Mouse (Mus musculus): ENCODE data around the gene Hspa14. TPM values are rescaled to one million over a fixed set of nuclear protein-coding genes. Genes with fewer than 3 reads are reported as not detected.

Gene Hspa14
- polyA plus RNA-seq, 1 experiment, result 16.9 TPM

DNA sequence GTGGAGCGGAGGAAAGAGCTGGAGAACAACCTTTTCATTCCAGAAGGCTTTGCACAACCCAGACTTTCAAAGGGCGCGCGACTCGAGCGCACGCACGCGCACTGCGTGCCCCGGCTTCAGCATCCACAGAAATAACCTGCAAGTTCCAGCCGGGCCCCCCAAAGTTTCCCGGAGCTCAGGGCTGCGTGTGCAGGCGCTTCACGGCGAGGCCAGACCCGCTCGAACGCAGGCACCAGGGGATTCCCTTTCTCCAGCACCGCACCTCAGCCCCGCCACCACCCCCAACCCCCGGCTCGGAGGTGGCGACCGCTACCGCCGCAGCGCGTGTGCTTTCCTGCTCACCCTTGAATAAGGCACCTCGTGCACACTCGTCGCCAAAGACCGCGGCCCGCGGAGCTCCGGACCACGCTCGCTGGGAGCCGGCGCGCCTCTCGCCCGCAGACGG, 38.2 kb downstream of the Hspa14 start:
- Histone ChIP-seq H3K4me1 (ENCODE audit: control insufficient read depth, insufficient read depth, low read length) (no peaks in the 10 kb centered on the region; the same call in none of the 2 replicates), H3K36me3 (ENCODE audit: control insufficient read depth, insufficient read depth, low read length) (no peaks in the 10 kb centered on the region), H3K27ac (ENCODE audit: control insufficient read depth, insufficient read depth, low read depth, low read length) (peak overlapping the region; percentile 84), H3K27me3 (ENCODE audit: control insufficient read depth, insufficient read depth, low read length) (no peaks in the 10 kb centered on the region), H3K4me3 (ENCODE audit: control insufficient read depth, low read depth, low read length) (peak overlapping the region; percentile 94)
- TF ChIP-seq CTCF (IDR thresholded peaks at IDR 0.05; ENCODE audit: control insufficient read depth, insufficient read depth, insufficient replicate concordance, low read depth, low read length) (no peak), POLR2A (IDR thresholded peaks at IDR 0.05; ENCODE audit: control insufficient read depth, low read depth, low read length) (no peak)

- H3K4me1 ChIP-seq (ENCODE audit: control insufficient read depth, insufficient read depth, low read length), result no peaks in the 10 kb centered on the region; the same call in none of the 2 replicates
- no peaks in the 10 kb centered on the region for H3K27me3 ChIP-seq (ENCODE audit: control insufficient read depth, insufficient read depth, low read length)
- H3K27ac ChIP-seq (ENCODE audit: control insufficient read depth, insufficient read depth, low read depth, low read length), result peak overlapping the region; percentile 84
- H3K4me3 ChIP-seq (ENCODE audit: control insufficient read depth, low read depth, low read length), result peak overlapping the region; percentile 94
- TF ChIP-seq CTCF (IDR thresholded peaks at IDR 0.05; ENCODE audit: control insufficient read depth, insufficient read depth, insufficient replicate concordance, low read depth, low read length) (no peak), POLR2A (IDR thresholded peaks at IDR 0.05; ENCODE audit: control insufficient read depth, low read depth, low read length) (no peak)
- H3K36me3 ChIP-seq (ENCODE audit: control insufficient read depth, insufficient read depth, low read length), result no peaks in the 10 kb centered on the region; the same call in 1 of the 2 replicates
Observed at GRCm38 (mm10) chr2:3473891-3474290, 38.7 kb downstream of the Hspa14 start.

GRCm38 (mm10) chr2:3456590-3456989, 56.0 kb downstream of the Hspa14 start:
- no peaks in the 10 kb centered on the region for H3K27me3 ChIP-seq (ENCODE audit: control insufficient read depth, insufficient read depth, low read length)
- no peak for TF ChIP-seq CTCF (IDR thresholded peaks at IDR 0.05; ENCODE audit: control insufficient read depth, insufficient read depth, insufficient replicate concordance, low read depth, low read length)
- TF ChIP-seq POLR2A (IDR thresholded peaks at IDR 0.05; ENCODE audit: control insufficient read depth, low read depth, low read length), result no peak
- H3K4me1 ChIP-seq (ENCODE audit: control insufficient read depth, insufficient read depth, low read length), result no peaks in the 10 kb centered on the region
- no peak overlapping the region for H3K4me3 ChIP-seq (ENCODE audit: control insufficient read depth, low read depth, low read length)
- peaks cover 2% of the 10 kb centered on the region; the same call in 1 of the 2 replicates for H3K36me3 ChIP-seq (ENCODE audit: control insufficient read depth, insufficient read depth, low read length)
- no peak overlapping the region for H3K27ac ChIP-seq (ENCODE audit: control insufficient read depth, insufficient read depth, low read depth, low read length)

DNA sequence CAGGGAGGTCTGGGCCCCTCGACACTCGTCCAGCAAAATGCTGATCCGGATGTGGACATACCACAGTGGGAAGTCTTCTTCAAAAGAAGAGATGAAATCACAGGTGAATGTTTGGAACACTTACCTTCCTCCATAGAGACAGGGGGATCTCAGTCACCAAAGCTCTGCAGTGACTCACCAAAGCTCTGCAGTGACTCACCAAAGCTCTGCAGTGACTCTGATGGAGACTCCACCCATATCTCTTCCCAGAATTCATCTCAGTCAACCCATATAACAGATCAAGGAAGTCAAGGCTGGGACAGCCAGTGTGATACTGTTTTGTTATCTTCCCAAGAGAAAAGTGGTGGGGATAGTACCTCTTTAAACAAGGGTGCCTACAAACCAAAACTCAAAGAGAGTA, 59.5 kb downstream of the Hspa14 start:
- no peaks in the 10 kb centered on the region for H3K4me1 ChIP-seq (ENCODE audit: control insufficient read depth, insufficient read depth, low read length)
- TF ChIP-seq POLR2A (IDR thresholded peaks at IDR 0.05; ENCODE audit: control insufficient read depth, low read depth, low read length) (no peak), CTCF (IDR thresholded peaks at IDR 0.05; ENCODE audit: control insufficient read depth, insufficient read depth, insufficient replicate concordance, low read depth, low read length) (no peak)
- no peak overlapping the region for H3K27ac ChIP-seq (ENCODE audit: control insufficient read depth, insufficient read depth, low read depth, low read length)
- no peak overlapping the region for H3K4me3 ChIP-seq (ENCODE audit: control insufficient read depth, low read depth, low read length)
- no peaks in the 10 kb centered on the region for H3K27me3 ChIP-seq (ENCODE audit: control insufficient read depth, insufficient read depth, low read length)
- peaks cover 2% of the 10 kb centered on the region; the same call in 1 of the 2 replicates for H3K36me3 ChIP-seq (ENCODE audit: control insufficient read depth, insufficient read depth, low read length)

DNA sequence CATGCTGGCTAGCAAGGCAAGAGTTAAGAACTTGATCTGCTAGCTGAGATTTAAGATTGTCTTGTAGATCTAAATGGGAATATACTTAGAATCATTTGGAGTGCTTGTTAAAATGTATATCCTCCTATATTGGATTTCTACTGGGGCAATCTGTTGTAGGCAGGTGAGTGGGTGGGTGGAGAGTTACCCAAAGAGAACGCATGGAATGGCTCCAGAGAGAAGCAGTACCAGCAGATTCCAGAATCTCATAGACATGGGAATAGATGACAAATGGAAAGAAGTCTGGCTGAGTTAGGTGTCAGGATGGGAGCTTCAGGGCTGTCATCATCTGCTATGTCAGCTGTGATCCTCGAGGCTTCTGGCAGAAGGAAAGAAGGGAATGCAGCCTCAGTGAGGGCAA, 63.2 kb downstream of the Hspa14 start:
- Histone ChIP-seq H3K36me3 (ENCODE audit: control insufficient read depth, insufficient read depth, low read length) (peaks cover 2% of the 10 kb centered on the region; the same call in 1 of the 2 replicates), H3K4me3 (ENCODE audit: control insufficient read depth, low read depth, low read length) (no peak overlapping the region), H3K27ac (ENCODE audit: control insufficient read depth, insufficient read depth, low read depth, low read length) (no peak overlapping the region), H3K4me1 (ENCODE audit: control insufficient read depth, insufficient read depth, low read length) (no peaks in the 10 kb centered on the region), H3K27me3 (ENCODE audit: control insufficient read depth, insufficient read depth, low read length) (no peaks in the 10 kb centered on the region)
- TF ChIP-seq CTCF (IDR thresholded peaks at IDR 0.05; ENCODE audit: control insufficient read depth, insufficient read depth, insufficient replicate concordance, low read depth, low read length), result no peak
- no peak for TF ChIP-seq POLR2A (IDR thresholded peaks at IDR 0.05; ENCODE audit: control insufficient read depth, low read depth, low read length)

GRCm38 (mm10) chr2:3445984-3446383, 66.6 kb downstream of the Hspa14 start:
- Histone ChIP-seq H3K4me1 (ENCODE audit: control insufficient read depth, insufficient read depth, low read length) (no peaks in the 10 kb centered on the region), H3K36me3 (ENCODE audit: control insufficient read depth, insufficient read depth, low read length) (no peaks in the 10 kb centered on the region; the same call in 1 of the 2 replicates), H3K27ac (ENCODE audit: control insufficient read depth, insufficient read depth, low read depth, low read length) (no peak overlapping the region), H3K4me3 (ENCODE audit: control insufficient read depth, low read depth, low read length) (no peak overlapping the region), H3K27me3 (ENCODE audit: control insufficient read depth, insufficient read depth, low read length) (no peaks in the 10 kb centered on the region)
- TF ChIP-seq CTCF (IDR thresholded peaks at IDR 0.05; ENCODE audit: control insufficient read depth, insufficient read depth, insufficient replicate concordance, low read depth, low read length) (no peak), POLR2A (IDR thresholded peaks at IDR 0.05; ENCODE audit: control insufficient read depth, low read depth, low read length) (no peak)

DNA sequence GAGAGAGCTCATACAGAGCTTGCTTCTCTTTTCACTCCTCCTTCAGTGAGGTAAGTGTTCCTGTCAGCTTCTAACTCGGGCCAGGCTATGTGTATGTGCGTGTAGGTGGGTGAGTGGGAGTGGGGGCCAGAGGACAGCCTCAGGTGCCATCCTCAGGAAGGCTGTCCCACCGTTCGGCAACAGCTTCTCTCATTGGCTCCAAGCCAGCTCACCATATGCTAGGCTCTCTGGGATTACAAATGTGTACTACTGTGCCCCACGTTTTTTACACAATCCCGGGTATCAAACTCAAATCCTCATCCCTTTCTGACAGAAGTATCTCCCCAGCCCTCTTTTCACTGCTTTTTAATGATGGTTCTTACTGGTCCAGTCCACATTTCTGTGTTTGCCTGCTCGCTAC, 68.4 kb downstream of the Hspa14 start:
- TF ChIP-seq POLR2A (IDR thresholded peaks at IDR 0.05; ENCODE audit: control insufficient read depth, low read depth, low read length) (no peak), CTCF (IDR thresholded peaks at IDR 0.05; ENCODE audit: control insufficient read depth, insufficient read depth, insufficient replicate concordance, low read depth, low read length) (no peak)
- H3K4me1 ChIP-seq (ENCODE audit: control insufficient read depth, insufficient read depth, low read length), result no peaks in the 10 kb centered on the region
- no peaks in the 10 kb centered on the region; the same call in 1 of the 2 replicates for H3K36me3 ChIP-seq (ENCODE audit: control insufficient read depth, insufficient read depth, low read length)
- H3K27me3 ChIP-seq (ENCODE audit: control insufficient read depth, insufficient read depth, low read length), result no peaks in the 10 kb centered on the region
- H3K4me3 ChIP-seq (ENCODE audit: control insufficient read depth, low read depth, low read length), result no peak overlapping the region
- no peak overlapping the region for H3K27ac ChIP-seq (ENCODE audit: control insufficient read depth, insufficient read depth, low read depth, low read length)

Other genes with a start within 250 kb of the Hspa14 start
- gene Nmt2, start 228.6 kb downstream of the Hspa14 start, polyA plus RNA-seq (2012; rRNA removed), result 24.0 and 25.3 TPM in 2 replicates
- 18.4 and 21.0 TPM in 2 replicates for gene Rpp38, start 180.2 kb downstream of the Hspa14 start, polyA plus RNA-seq (2012; rRNA removed)
- gene Acbd7, start 176.6 kb downstream of the Hspa14 start, polyA plus RNA-seq (2012; rRNA removed), result 0.33 and 20.7 TPM in 2 replicates
- gene Olah, start 115.6 kb downstream of the Hspa14 start, polyA plus RNA-seq (2012; rRNA removed), result 0.61 and 0.68 TPM in 2 replicates
- 1,007 and 1,294 TPM in 2 replicates for gene Meig1, start 90.2 kb downstream of the Hspa14 start, polyA plus RNA-seq (2012; rRNA removed)
- gene Dclre1c, start 88.7 kb downstream of the Hspa14 start, polyA plus RNA-seq (2012; rRNA removed), result 5.6 and 6.4 TPM in 2 replicates
- gene Suv39h2, start 37.8 kb downstream of the Hspa14 start, polyA plus RNA-seq (2012; rRNA removed), result 5.5 and 8.2 TPM in 2 replicates
- gene Gm45902, start within 50 bp of the Hspa14 start, polyA plus RNA-seq (2012; rRNA removed), result 0.40 and 0.48 TPM in 2 replicates
- 1.9 and 2.1 TPM in 2 replicates for gene Cdnf, start 216 bp upstream of the Hspa14 start, polyA plus RNA-seq (2012; rRNA removed)
- 75.0 and 75.1 TPM in 2 replicates for gene Fam107b, start 57.7 kb upstream of the Hspa14 start, polyA plus RNA-seq (2012; rRNA removed)

Measured in testis, adult 2 months (tissue).